Mouse (Mus musculus) liver, adult 2 months (tissue): ENCODE data around the gene Zfyve1. TPM values are rescaled to one million over a fixed set of nuclear protein-coding genes. Genes with fewer than 3 reads are reported as not detected.

Experiments used
- DNase-seq: peaks from one replicate; pipeline ENCODE4 v3.0.0-alpha.2; 2011; ENCODE audit warnings: low read depth, low spot score; ENCODE audit errors: extremely low read depth
- H3K27ac ChIP-seq: fragments of 200-500 bp; replicated peaks from 2 replicates; pipeline ENCODE4 v1.5.1; 2012; ENCODE audit warnings: low read depth, mild to moderate bottlenecking, control low read depth, inconsistent platforms, low read length; ENCODE audit not compliant: insufficient read depth
- H3K27me3 ChIP-seq: fragments of 200-500 bp; 2 replicates; pipeline ENCODE4 v1.6.1; 2012; ENCODE audit warnings: mild to moderate bottlenecking, moderate library complexity, low read length, inconsistent platforms; ENCODE audit not compliant: control insufficient read depth, insufficient read depth
- H3K36me3 ChIP-seq: fragments of 200-500 bp; 2 replicates; pipeline ENCODE4 v1.6.1; 2012; ENCODE audit warnings: low read length, inconsistent platforms; ENCODE audit not compliant: control insufficient read depth, insufficient read depth
- H3K4me1 ChIP-seq: fragments of 200-500 bp; 2 replicates; pipeline ENCODE4 v1.6.1; 2011; ENCODE audit warnings: low read length; ENCODE audit not compliant: control insufficient read depth, insufficient read depth
- H3K4me3 ChIP-seq: fragments of 200-500 bp; 2 replicates; pipeline ENCODE4 v1.5.1; 2011; ENCODE audit warnings: low read depth, mild to moderate bottlenecking, control low read depth, low read length, moderate library complexity; ENCODE audit not compliant: insufficient read depth
- H3K79me2 ChIP-seq: fragments of 200-500 bp; 2 replicates; pipeline ENCODE4 v1.6.1; 2012; ENCODE audit warnings: inconsistent platforms, mild to moderate bottlenecking, low read length, moderate library complexity; ENCODE audit not compliant: control insufficient read depth, insufficient read depth
- H3K9ac ChIP-seq: fragments of 200-500 bp; 2 replicates; pipeline ENCODE4 v1.6.1; 2012; ENCODE audit warnings: low read depth, mild to moderate bottlenecking, control low read depth, inconsistent platforms, low read length
- CTCF ChIP-seq: fragments of 200-500 bp; IDR thresholded peaks from 2 replicates; pipeline ENCODE4 v1.5.1; 2011; ENCODE audit warnings: low read depth, low read length, control low read depth
- POLR2A ChIP-seq: fragments of 200-500 bp; IDR thresholded peaks from 2 replicates; pipeline ENCODE4 v1.6.1; 2011; ENCODE audit warnings: low read length, control low read depth; ENCODE audit not compliant: insufficient read depth; ENCODE audit errors: extremely low read depth
- WGBS: fragments of 180-500 bp; shearing (Covaris S2); methylation state at CpG from one replicate; pipeline ENCODE4 v1.1.7; 2018; 5-methylcytosine and 5-hydroxymethylcytosine counted together
- polyA plus RNA-seq: library from polyadenylated mRNA; depleted of rRNA; stranded (reverse); fragments of >200 nt; gene quantifications from 2 replicates; pipeline ENCODE4 v1.2.3, GENCODE M21; 2012
- total RNA-seq: library from RNA; depleted of rRNA; stranded (reverse); fragments of >200 nt; gene quantifications from 2 replicates; pipeline ENCODE4 v1.2.3, GENCODE M21; 2014

Zfyve1 gene
- total and polyA plus RNA-seq, 2 experiments, result 40.9 to 52.0 TPM

- peaks cover 72% of the 10 kb centered on the region for H3K36me3 ChIP-seq
- no peak for DNase-seq
These were observed 36.8 kb downstream of the Zfyve1 start for GRCm38 (mm10) chr12:83560189-83560588.

DNA sequence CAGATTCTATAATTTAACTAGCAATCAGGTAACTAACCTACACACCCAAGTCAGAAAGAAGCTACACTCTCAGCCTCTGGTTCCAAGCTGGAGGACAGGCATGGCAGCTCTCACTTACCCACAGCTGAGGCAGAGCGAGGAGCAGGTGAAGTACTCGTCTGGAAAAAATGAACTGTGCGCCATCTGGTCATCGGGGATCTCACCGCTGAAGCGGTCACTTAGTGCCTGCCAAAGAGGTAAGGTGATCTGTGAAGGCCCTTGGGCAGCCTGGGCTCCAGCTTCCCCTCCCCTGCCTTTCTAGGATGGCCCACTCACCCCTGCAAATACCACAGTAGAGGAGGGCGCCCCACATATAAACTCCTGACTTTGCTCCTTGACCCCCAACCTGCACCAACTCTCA lies 38.5 kb downstream of the Zfyve1 start:
- no peak for DNase-seq
- peaks cover 74% of the 10 kb centered on the region for H3K36me3 ChIP-seq
- no peak overlapping the region for H3K27ac ChIP-seq
- H3K4me1 ChIP-seq, result no peaks in the 10 kb centered on the region
- H3K9ac ChIP-seq, result no peak overlapping the region
- TF ChIP-seq CTCF (no peak), POLR2A (no peak)
- peaks cover 2% of the 10 kb centered on the region; the same call in 1 of the 2 replicates for H3K79me2 ChIP-seq
- H3K27me3 ChIP-seq, result no peaks in the 10 kb centered on the region
- no peak overlapping the region for H3K4me3 ChIP-seq
- 89% methylated on average over 7 of the region's 7 CpGs for WGBS

More at GRCm38 (mm10) chr12:83560189-83560588, 36.8 kb downstream of the Zfyve1 start:
- H3K27me3 ChIP-seq, result no peaks in the 10 kb centered on the region
- H3K4me3 ChIP-seq, result no peak overlapping the region
- no peak overlapping the region for H3K27ac ChIP-seq
- no peaks in the 10 kb centered on the region for H3K4me1 ChIP-seq
- H3K9ac ChIP-seq, result no peak overlapping the region
- TF ChIP-seq POLR2A (no peak), CTCF (no peak)
- 89% methylated on average over 6 of the region's 6 CpGs for WGBS
- H3K79me2 ChIP-seq, result peaks cover 2% of the 10 kb centered on the region; the same call in 1 of the 2 replicates

- 75% methylated on average over 9 of the region's 9 CpGs for WGBS
- Histone ChIP-seq H3K27ac (no peak overlapping the region), H3K36me3 (peaks cover 73% of the 10 kb centered on the region), H3K9ac (no peak overlapping the region), H3K27me3 (no peaks in the 10 kb centered on the region), H3K4me3 (no peak overlapping the region), H3K4me1 (no peaks in the 10 kb centered on the region), H3K79me2 (no peaks in the 10 kb centered on the region; the same call in 1 of the 2 replicates)
- no peak for DNase-seq
- TF ChIP-seq CTCF (no peak), POLR2A (no peak)
These were observed 41.4 kb downstream of the Zfyve1 start for GRCm38 (mm10) chr12:83555605-83556004.

DNA sequence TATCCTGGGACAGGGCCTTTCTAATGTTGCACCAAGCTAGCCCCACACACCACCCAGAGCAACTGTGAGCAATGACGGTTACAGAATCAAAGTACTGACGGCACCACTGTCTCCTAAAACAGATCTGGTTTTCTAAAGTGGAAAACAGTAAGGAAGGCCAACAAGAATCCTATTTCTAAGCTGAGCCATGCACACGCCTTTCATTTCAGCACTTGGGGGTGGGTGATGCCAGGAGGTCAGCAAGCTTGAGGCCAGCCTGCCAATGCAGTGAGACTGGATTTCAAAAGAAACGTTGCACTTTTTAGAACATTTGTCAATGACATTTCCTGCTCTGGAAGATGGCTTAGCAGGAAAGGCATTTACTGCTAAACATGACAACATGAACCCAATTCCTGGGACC lies 43.2 kb downstream of the Zfyve1 start:
- H3K79me2 ChIP-seq, result no peaks in the 10 kb centered on the region
- 73% methylated on average over 4 of the region's 4 CpGs for WGBS
- no peaks in the 10 kb centered on the region for H3K27me3 ChIP-seq
- peaks cover 87% of the 10 kb centered on the region for H3K36me3 ChIP-seq
- DNase-seq, result no peak
- H3K4me3 ChIP-seq, result no peak overlapping the region
- no peak overlapping the region for H3K9ac ChIP-seq
- H3K27ac ChIP-seq, result no peak overlapping the region
- TF ChIP-seq POLR2A, result no peak
- no peak for TF ChIP-seq CTCF
- H3K4me1 ChIP-seq, result no peaks in the 10 kb centered on the region

GRCm38 (mm10) chr12:83551305-83551704 lies 45.7 kb downstream of the Zfyve1 start:
- WGBS, result 92% methylated on average over 16 of the region's 16 CpGs
- Histone ChIP-seq H3K27me3 (no peaks in the 10 kb centered on the region), H3K4me1 (no peaks in the 10 kb centered on the region), H3K27ac (no peak overlapping the region), H3K36me3 (peaks cover 81% of the 10 kb centered on the region), H3K9ac (no peak overlapping the region), H3K79me2 (no peaks in the 10 kb centered on the region), H3K4me3 (no peak overlapping the region)
- DNase-seq, result no peak
- TF ChIP-seq CTCF (no peak), POLR2A (no peak)

DNA sequence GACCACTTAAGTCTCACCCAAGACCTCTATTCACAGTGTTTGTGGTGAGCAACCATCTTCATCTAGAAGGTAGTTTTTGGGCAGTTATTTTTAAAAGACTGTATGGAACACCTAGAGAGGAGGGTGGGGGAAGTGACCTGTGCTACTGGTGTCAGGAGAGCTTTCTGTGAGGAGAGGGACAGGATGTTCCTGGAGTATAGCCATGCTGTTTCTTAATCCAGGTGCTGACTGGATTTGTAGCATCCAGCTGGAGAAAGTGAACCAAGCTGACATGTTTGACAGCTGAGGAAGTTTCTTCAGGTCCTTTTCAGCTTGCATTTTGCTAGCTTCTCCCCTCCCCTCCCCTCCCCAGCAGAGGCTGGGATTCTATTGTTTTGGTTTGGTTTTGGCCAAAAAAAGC lies 52.2 kb downstream of the Zfyve1 start:
- H3K9ac ChIP-seq, result no peak overlapping the region
- no peak overlapping the region for H3K4me3 ChIP-seq
- DNase-seq, result peak; percentile 81
- H3K27ac ChIP-seq, result peak overlapping the region; percentile 79
- H3K79me2 ChIP-seq, result no peaks in the 10 kb centered on the region
- TF ChIP-seq CTCF (no peak), POLR2A (no peak)
- peaks cover 19% of the 10 kb centered on the region for H3K4me1 ChIP-seq
- H3K36me3 ChIP-seq, result peaks cover 24% of the 10 kb centered on the region
- H3K27me3 ChIP-seq, result no peaks in the 10 kb centered on the region
